Mouse (Mus musculus): ENCODE data around the gene Opn1mw.

DNA sequence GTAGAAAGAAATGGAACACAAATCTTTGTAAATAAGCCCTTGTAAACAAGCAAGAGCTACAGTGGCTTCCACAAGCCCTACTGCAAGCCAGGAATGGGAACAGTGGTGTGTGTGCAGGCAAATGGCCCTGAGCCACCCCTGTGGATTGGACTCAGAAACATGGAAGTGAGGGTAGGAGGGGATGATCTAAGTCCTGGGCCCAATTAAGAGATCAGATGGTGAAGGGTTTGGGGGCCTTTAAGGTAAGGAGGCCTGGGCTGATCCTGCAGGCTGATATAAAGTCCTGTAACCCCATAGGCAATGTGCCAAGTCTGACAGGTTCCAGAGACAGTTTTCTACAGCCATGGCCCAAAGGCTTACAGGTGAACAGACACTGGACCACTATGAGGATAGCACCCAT, at the start of gene Opn1mw:
- TF ChIP-seq POLR2A (IDR thresholded peaks at IDR 0.05; ENCODE audit: control insufficient read depth, low read depth, low read length) (no peak), CTCF (IDR thresholded peaks at IDR 0.05; ENCODE audit: control insufficient read depth, insufficient read depth, insufficient replicate concordance, low read depth, low read length) (no peak)
